Mouse (Mus musculus) intestine, postnatal 0 days (tissue): ENCODE data around the gene Ppp2r3a. TPM values are rescaled to one million over a fixed set of nuclear protein-coding genes. Genes with fewer than 3 reads are reported as not detected.

Experiments used
- ATAC-seq: fragments of 200-750 bp; cut with Nextera tagmentation; 2 replicates; pipeline ENCODE4 v1.8.0; 2017; ENCODE audit warnings: mild to moderate bottlenecking, moderate TSS enrichment, moderate library complexity
- H3K27ac ChIP-seq: fragments of 300-500 bp; sonication (generic); 2 replicates; pipeline ENCODE4 v1.5.1; 2014; ENCODE audit warnings: mild to moderate bottlenecking, low read depth, low read length, moderate library complexity
- H3K27me3 ChIP-seq: fragments of 300-500 bp; sonication (generic); replicated peaks from 2 replicates; pipeline ENCODE4 v1.6.1; 2014; ENCODE audit warnings: low read length, mixed read lengths; ENCODE audit not compliant: control insufficient read depth, insufficient read depth
- H3K36me3 ChIP-seq: fragments of 300-500 bp; sonication (generic); 2 replicates; pipeline ENCODE4 v1.6.1; 2014; ENCODE audit warnings: mild to moderate bottlenecking, moderate library complexity; ENCODE audit not compliant: control insufficient read depth, insufficient read depth
- H3K4me1 ChIP-seq: fragments of 300-500 bp; sonication (generic); replicated peaks from 2 replicates; pipeline ENCODE4 v1.6.1; 2014; ENCODE audit warnings: antibody characterized with exemption, low read length, mixed read lengths; ENCODE audit not compliant: control insufficient read depth, insufficient read depth
- H3K4me2 ChIP-seq: fragments of 300-500 bp; sonication (generic); replicated peaks from 2 replicates; pipeline ENCODE4 v1.6.1; 2014; ENCODE audit warnings: low read depth, mild to moderate bottlenecking, moderate library complexity
- H3K4me3 ChIP-seq: fragments of 300-500 bp; sonication (generic); 2 replicates; pipeline ENCODE4 v1.5.1; 2014; ENCODE audit warnings: low read depth, low read length
- H3K9ac ChIP-seq: fragments of 300-500 bp; sonication (generic); 2 replicates; pipeline ENCODE4 v1.6.1; 2014; ENCODE audit warnings: mild to moderate bottlenecking, low read depth, low read length
- H3K9me3 ChIP-seq: fragments of 300-500 bp; sonication (generic); 2 replicates; pipeline ENCODE4 v1.6.1; 2016; ENCODE audit warnings: mixed run types; ENCODE audit not compliant: control insufficient read depth
- CTCF ChIP-seq: sonication (generic); IDR thresholded peaks from 2 replicates; pipeline ENCODE4 v1.5.1; 2016; ENCODE audit warnings: low read depth, mild to moderate bottlenecking, control low read depth, antibody characterized with exemption, moderate library complexity
- WGBS: fragments of 180-500 bp; shearing (Covaris S2); extraction: QIAGEN DNeasy Blood & Tissue Kit; methylation state at CpG from one replicate; pipeline ENCODE4 v1.1.7; 2014; 5-methylcytosine and 5-hydroxymethylcytosine counted together
- polyA plus RNA-seq: library from polyadenylated mRNA; unstranded; fragments of >200 nt; fragmentation: Nextera tagmentation; extraction: Ambion mirVana; gene quantifications from 2 replicates; pipeline ENCODE4 v1.2.1, GENCODE M21; 2015

Ppp2r3a gene
- polyA plus RNA-seq, 1 experiment from 2014 or later, result 4.5 TPM

DNA sequence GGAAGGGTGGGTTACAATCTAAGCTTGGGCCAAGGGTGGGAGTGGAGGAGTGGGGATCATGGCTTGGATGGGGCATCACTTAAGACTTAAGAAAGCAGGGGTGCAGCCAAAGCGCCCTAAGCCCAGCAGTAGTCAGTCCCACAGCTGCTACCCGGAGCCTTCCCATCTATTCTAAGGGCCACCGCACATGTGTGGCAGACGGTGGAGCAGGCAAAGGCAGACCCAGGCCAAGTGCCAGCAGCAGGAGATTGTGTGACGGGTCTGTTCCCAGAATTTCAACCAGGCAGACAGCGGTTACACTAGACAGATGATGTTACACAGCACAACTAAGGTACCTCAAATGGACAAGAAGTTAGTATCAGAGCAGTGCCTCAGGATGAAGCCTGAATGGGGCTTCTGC, 29.3 kb upstream of the Ppp2r3a start:
- Histone ChIP-seq H3K36me3 (no peaks in the 10 kb centered on the region), H3K27me3 (no peaks in the 10 kb centered on the region), H3K9me3 (no peaks in the 10 kb centered on the region), H3K4me2 (no peak overlapping the region), H3K4me3 (no peak overlapping the region), H3K9ac (no peak overlapping the region), H3K27ac (no peak overlapping the region), H3K4me1 (no peaks in the 10 kb centered on the region)
- no peak for ATAC-seq
- WGBS, result 93% methylated on average over 6 of the region's 6 CpGs
- TF ChIP-seq CTCF, result no peak

DNA sequence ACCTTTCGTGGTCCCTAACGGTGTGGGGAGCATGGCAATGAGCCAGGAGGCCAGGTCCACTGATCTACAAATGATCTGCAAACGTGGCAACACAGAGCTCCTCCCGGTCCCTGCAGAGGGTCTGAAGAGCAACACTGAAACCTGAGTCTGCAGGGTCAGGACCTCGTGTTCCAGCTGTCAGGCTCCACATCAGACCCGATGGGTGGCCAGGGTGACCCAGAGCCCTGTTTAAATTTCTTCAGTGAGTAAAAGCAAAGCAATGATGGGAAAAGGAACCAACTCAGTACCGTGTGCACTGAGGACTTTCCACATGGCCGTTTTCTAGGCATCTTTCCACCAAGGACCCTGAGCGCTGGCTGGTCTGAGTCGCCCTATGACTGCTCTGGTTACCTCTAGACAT, 28.6 kb upstream of the Ppp2r3a start:
- no peak for TF ChIP-seq CTCF

GRCm38 (mm10) chr9:101272715-101273114, 21.1 kb upstream of the Ppp2r3a start:
- no peaks in the 10 kb centered on the region for H3K27me3 ChIP-seq
- no peak overlapping the region for H3K9ac ChIP-seq
- no peak overlapping the region for H3K27ac ChIP-seq
- H3K9me3 ChIP-seq, result no peaks in the 10 kb centered on the region
- no peak for ATAC-seq
- 52% methylated on average over 7 of the region's 7 CpGs for WGBS
- H3K36me3 ChIP-seq, result no peaks in the 10 kb centered on the region
- no peak overlapping the region for H3K4me3 ChIP-seq
- TF ChIP-seq CTCF, result no peak
- no peak overlapping the region for H3K4me2 ChIP-seq
- H3K4me1 ChIP-seq, result no peaks in the 10 kb centered on the region

More for the DNA sequence above, 28.6 kb upstream of the Ppp2r3a start:
- H3K4me1 ChIP-seq, result no peaks in the 10 kb centered on the region
- no peak overlapping the region for H3K4me3 ChIP-seq
- H3K36me3 ChIP-seq, result no peaks in the 10 kb centered on the region
- H3K27ac ChIP-seq, result no peak overlapping the region
- H3K27me3 ChIP-seq, result no peaks in the 10 kb centered on the region
- no peaks in the 10 kb centered on the region for H3K9me3 ChIP-seq
- H3K4me2 ChIP-seq, result no peak overlapping the region
- WGBS, result 66% methylated on average over 10 of the region's 10 CpGs
- no peak overlapping the region for H3K9ac ChIP-seq
- no peak for ATAC-seq

DNA sequence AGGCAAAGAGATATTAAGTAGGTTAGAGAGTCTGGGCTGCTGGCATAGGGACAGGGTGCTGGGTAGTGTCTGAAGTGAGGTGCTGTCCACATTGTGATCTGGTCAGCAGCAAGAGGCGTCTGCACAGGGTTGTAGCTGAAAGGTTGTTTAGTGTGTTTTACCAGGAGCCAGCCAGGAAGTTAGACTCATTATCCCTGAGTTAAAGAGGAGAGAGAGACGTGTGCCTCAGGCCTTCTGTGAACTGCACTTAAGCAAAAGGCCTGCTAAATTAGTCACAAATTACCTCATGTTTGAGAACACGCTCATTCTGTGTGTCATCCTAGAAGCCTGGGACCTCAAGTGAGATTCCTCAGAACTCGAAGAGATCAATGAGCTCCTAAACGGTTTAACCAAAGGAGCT, 18.4 kb upstream of the Ppp2r3a start:
- 50% methylated on average over 5 of the region's 5 CpGs for WGBS
- no peak overlapping the region for H3K4me2 ChIP-seq
- no peak overlapping the region for H3K4me3 ChIP-seq
- H3K4me1 ChIP-seq, result peaks cover 8% of the 10 kb centered on the region; the same call in 1 of the 2 replicates
- H3K9ac ChIP-seq, result no peak overlapping the region
- no peak for TF ChIP-seq CTCF
- H3K36me3 ChIP-seq, result no peaks in the 10 kb centered on the region
- H3K9me3 ChIP-seq, result no peaks in the 10 kb centered on the region
- no peak for ATAC-seq
- H3K27me3 ChIP-seq, result no peaks in the 10 kb centered on the region
- H3K27ac ChIP-seq, result no peak overlapping the region

DNA sequence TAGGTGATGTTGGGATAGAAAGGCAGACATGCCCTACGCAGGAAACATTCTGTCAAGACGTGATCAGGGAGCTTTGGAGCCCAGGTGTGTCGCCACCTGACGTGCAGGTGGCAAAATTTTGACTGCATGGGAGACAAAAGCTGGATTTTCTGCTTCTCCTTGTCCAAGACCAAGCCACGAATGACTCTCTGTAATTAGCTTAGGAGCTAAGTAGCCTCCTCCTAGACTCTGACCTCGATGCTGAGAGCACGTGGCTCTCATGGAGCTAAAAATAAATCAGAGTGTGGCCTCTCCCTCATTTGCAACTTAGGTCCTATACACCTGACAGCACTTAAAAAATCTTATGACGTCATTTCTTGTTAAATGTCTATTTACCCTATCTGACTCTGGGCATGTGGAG, 14.4 kb upstream of the Ppp2r3a start:
- H3K9ac ChIP-seq, result no peak overlapping the region
- H3K27ac ChIP-seq, result no peak overlapping the region
- H3K4me2 ChIP-seq, result no peak overlapping the region
- H3K27me3 ChIP-seq, result no peaks in the 10 kb centered on the region
- TF ChIP-seq CTCF, result no peak
- peak; percentile 58 for ATAC-seq
- no peak overlapping the region for H3K4me3 ChIP-seq
- H3K36me3 ChIP-seq, result no peaks in the 10 kb centered on the region
- peaks cover 14% of the 10 kb centered on the region for H3K4me1 ChIP-seq
- WGBS, result 56% methylated on average over 8 of the region's 8 CpGs
- no peaks in the 10 kb centered on the region for H3K9me3 ChIP-seq

DNA sequence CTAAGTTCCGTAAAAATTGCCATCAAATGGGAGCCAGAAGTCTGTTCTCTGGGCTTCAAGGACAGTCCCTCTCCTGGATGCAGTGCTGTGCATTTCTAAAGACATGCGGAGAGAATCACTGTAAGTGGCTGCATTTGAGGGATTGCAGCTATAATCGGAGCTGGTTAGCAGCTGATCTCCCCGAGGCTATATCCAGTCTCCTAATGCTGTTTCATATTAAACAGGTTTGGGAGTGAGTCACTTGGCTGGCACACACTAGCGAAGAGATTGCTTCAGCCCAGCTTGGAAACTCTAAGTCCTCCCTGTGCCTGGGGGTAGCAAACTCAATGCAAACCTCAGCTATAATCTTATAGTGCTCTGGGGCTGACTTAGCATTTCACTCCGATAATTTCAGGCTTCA, 14.0 kb upstream of the Ppp2r3a start:
- H3K4me1 ChIP-seq, result peaks cover 14% of the 10 kb centered on the region
- H3K4me2 ChIP-seq, result no peak overlapping the region
- no peak overlapping the region for H3K27ac ChIP-seq
- H3K4me3 ChIP-seq, result no peak overlapping the region
- no peaks in the 10 kb centered on the region for H3K36me3 ChIP-seq
- no peak for ATAC-seq
- WGBS, result 65% methylated on average over 6 of the region's 6 CpGs
- no peak overlapping the region for H3K9ac ChIP-seq
- no peak for TF ChIP-seq CTCF
- H3K27me3 ChIP-seq, result no peaks in the 10 kb centered on the region
- no peaks in the 10 kb centered on the region for H3K9me3 ChIP-seq

DNA sequence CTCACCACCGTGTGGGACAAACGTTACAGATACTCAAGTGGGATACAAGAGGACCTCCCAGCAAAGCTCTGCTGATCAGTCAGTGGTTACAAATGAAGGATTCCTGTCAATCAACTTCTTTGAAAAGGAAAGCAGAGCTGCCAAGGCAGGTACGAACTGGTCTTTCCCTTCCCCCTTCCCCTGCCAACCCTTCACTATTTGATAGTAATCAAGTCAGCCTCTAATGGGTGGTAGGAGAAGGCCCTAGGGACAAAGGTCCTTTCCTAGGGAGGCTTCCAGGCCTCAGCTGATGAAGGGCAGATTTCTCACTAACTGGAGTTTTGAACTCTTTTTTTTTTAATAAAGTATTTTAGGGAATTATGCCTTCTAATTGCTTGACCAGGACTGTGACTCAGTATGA, 11.2 kb upstream of the Ppp2r3a start:
- Histone ChIP-seq H3K4me1 (peaks cover 14% of the 10 kb centered on the region), H3K27ac (peak overlapping the region; percentile 35; the same call in 1 of the 2 replicates), H3K27me3 (no peaks in the 10 kb centered on the region), H3K9me3 (no peaks in the 10 kb centered on the region), H3K4me2 (no peak overlapping the region), H3K36me3 (no peaks in the 10 kb centered on the region), H3K4me3 (no peak overlapping the region), H3K9ac (no peak overlapping the region)
- 63% methylated on average over 3 of the region's 3 CpGs for WGBS
- no peak for ATAC-seq
- TF ChIP-seq CTCF, result no peak
